Mouse (Mus musculus) testis, adult 2 months (tissue): ENCODE results near the gene Ltbp4.

Experiments used
- CTCF ChIP-seq: fragments of 200-500 bp; IDR thresholded peaks from 2 replicates; pipeline ENCODE4 v1.5.1; 2012; ENCODE audit warnings: low read depth, mild to moderate bottlenecking, inconsistent platforms, low read length, moderate library complexity; ENCODE audit not compliant: control insufficient read depth, insufficient read depth, insufficient replicate concordance
- POLR2A ChIP-seq: fragments of 200-500 bp; IDR thresholded peaks from 2 replicates; pipeline ENCODE4 v1.6.1; 2012; ENCODE audit warnings: low read depth, mild to moderate bottlenecking, inconsistent platforms, low read length, moderate library complexity; ENCODE audit not compliant: control insufficient read depth

GRCm38 (mm10) chr7:27375274-27375673 is 37.8 kb upstream of the Ltbp4 start:
- TF ChIP-seq CTCF (no peak), POLR2A (no peak)
